Mouse (Mus musculus): ENCODE results near the gene Cacnb2.

- TF ChIP-seq EP300 (IDR thresholded peaks at IDR 0.05; ENCODE audit: low read depth) (no peak), CTCF (IDR thresholded peaks at IDR 0.05; ENCODE audit: low read depth) (no peak)
These were observed 62.3 kb downstream of the Cacnb2 start for GRCm38 (mm10) chr2:14665213-14665612.
